Mouse (Mus musculus) hindbrain, embryonic 14.5 days (tissue): Measurements from ENCODE around the gene Suds3. TPM values are rescaled to one million over a fixed set of nuclear protein-coding genes. Genes with fewer than 3 reads are reported as not detected.

Experiments used
- ATAC-seq: fragments of 200-750 bp; cut with Nextera tagmentation; 2 replicates; pipeline ENCODE4 v1.8.0; 2017; ENCODE audit warnings: moderate number of reproducible peaks, mild to moderate bottlenecking, moderate TSS enrichment, moderate library complexity; ENCODE audit not compliant: low FRiP score
- DNase-seq: peaks from one replicate; pipeline ENCODE4 v3.0.0-alpha.2; 2015; ENCODE audit warnings: low spot score
- H3K27ac ChIP-seq: fragments of 300-500 bp; sonication (generic); 2 replicates; pipeline ENCODE4 v1.5.1; 2014; ENCODE audit warnings: mild to moderate bottlenecking, moderate library complexity
- H3K27me3 ChIP-seq: fragments of 300-500 bp; sonication (generic); 2 replicates; pipeline ENCODE4 v1.6.1; 2014; ENCODE audit warnings: mild to moderate bottlenecking, low read length, mixed read lengths; ENCODE audit not compliant: control insufficient read depth, insufficient read depth
- H3K36me3 ChIP-seq: fragments of 300-500 bp; sonication (generic); replicated peaks from 2 replicates; pipeline ENCODE4 v1.6.1; 2014; ENCODE audit not compliant: control insufficient read depth, insufficient read depth
- H3K4me1 ChIP-seq: fragments of 300-500 bp; sonication (generic); replicated peaks from 2 replicates; pipeline ENCODE4 v1.6.1; 2014; ENCODE audit warnings: antibody characterized with exemption, low read length, mixed read lengths; ENCODE audit not compliant: control insufficient read depth, insufficient read depth
- H3K4me2 ChIP-seq: fragments of 300-500 bp; sonication (generic); replicated peaks from 2 replicates; pipeline ENCODE4 v1.6.1; 2014; ENCODE audit warnings: mild to moderate bottlenecking, moderate library complexity
- H3K4me3 ChIP-seq: fragments of 300-500 bp; sonication (generic); replicated peaks from 2 replicates; pipeline ENCODE4 v1.5.1; 2014; ENCODE audit warnings: mild to moderate bottlenecking, low read length
- H3K9ac ChIP-seq: fragments of 300-500 bp; sonication (generic); 2 replicates; pipeline ENCODE4 v1.6.1; 2014
- H3K9me3 ChIP-seq: fragments of 300-500 bp; sonication (generic); 2 replicates; pipeline ENCODE4 v1.6.1; 2016; ENCODE audit warnings: low read length; ENCODE audit not compliant: control insufficient read depth
- WGBS: fragments of 180-500 bp; shearing (Covaris S2); extraction: QIAGEN DNeasy Blood & Tissue Kit; methylation state at CpG from one replicate; pipeline ENCODE4 v1.1.7; 2014; 5-methylcytosine and 5-hydroxymethylcytosine counted together
- polyA plus RNA-seq: library from polyadenylated mRNA; unstranded; fragments of >200 nt; fragmentation: Nextera tagmentation; extraction: Ambion mirVana; gene quantifications from 2 replicates; pipeline ENCODE4 v1.2.1, GENCODE M21; 2014

The Suds3 gene
- polyA plus RNA-seq, 1 experiment from 2014 or later, result 52.8 TPM

- Histone ChIP-seq H3K27me3 (no peaks in the 10 kb centered on the region), H3K4me1 (no peaks in the 10 kb centered on the region), H3K9ac (no peak overlapping the region), H3K36me3 (no peaks in the 10 kb centered on the region), H3K9me3 (no peaks in the 10 kb centered on the region), H3K4me2 (no peak overlapping the region), H3K27ac (no peak overlapping the region), H3K4me3 (no peak overlapping the region)
- ATAC-seq, result no peak
- no peak for DNase-seq
- WGBS, result 56% methylated on average over 10 of the region's 10 CpGs
Measured at GRCm38 (mm10) chr5:117045101-117045500, 70.8 kb downstream of the Suds3 start.

- H3K9me3 ChIP-seq, result no peaks in the 10 kb centered on the region
- no peak overlapping the region for H3K9ac ChIP-seq
- ATAC-seq (no peak), DNase-seq (no peak)
- no peaks in the 10 kb centered on the region for H3K27me3 ChIP-seq
- WGBS, result 71% methylated on average over 11 of the region's 11 CpGs
- no peak overlapping the region for H3K4me3 ChIP-seq
- no peak overlapping the region for H3K4me2 ChIP-seq
- H3K36me3 ChIP-seq, result no peaks in the 10 kb centered on the region
- no peaks in the 10 kb centered on the region for H3K4me1 ChIP-seq
- H3K27ac ChIP-seq, result no peak overlapping the region
Measured at GRCm38 (mm10) chr5:117042661-117043060, 73.3 kb downstream of the Suds3 start.

Other genes starting within 250 kb of the Suds3 start
- 50.4 and 62.3 TPM in 2 replicates for gene Taok3, start 4.0 kb upstream of the Suds3 start, polyA plus RNA-seq
- gene Pebp1, start 171.5 kb upstream of the Suds3 start, polyA plus RNA-seq, result 1,042 and 1,087 TPM in 2 replicates
- 0.75 and 1.1 TPM in 2 replicates for gene Vsig10, start 203.0 kb upstream of the Suds3 start, polyA plus RNA-seq
- gene Wsb2, start 241.2 kb upstream of the Suds3 start, polyA plus RNA-seq, result 292 and 336 TPM in 2 replicates